Mouse (Mus musculus): ENCODE results near the gene Hs3st6. TPM values are rescaled to one million over a fixed set of nuclear protein-coding genes. Genes with fewer than 3 reads are reported as not detected.

Hs3st6 gene
- total RNA-seq, 1 experiment: 1.6 TPM

GRCm38 (mm10) chr17:24727618-24728017 lies 25.2 kb upstream of the Hs3st6 start, which contains the start of gene Rpl3l:
Gene Rpl3l (plus strand): TSS chr17:24727820.
- 0 out of 2 replicates have a peak, but pooled peaks cover under 1% of the 10 kb centered on the region for H3K36me3 ChIP-seq (ENCODE audit: control insufficient read depth, insufficient read depth, low read length, poor library complexity, severe bottlenecking)
- no peak for TF ChIP-seq ZC3H11A (IDR thresholded peaks at IDR 0.05; ENCODE audit: borderline replicate concordance, low read depth, low read length)
- no peak for TF ChIP-seq HCFC1 (IDR thresholded peaks at IDR 0.05; ENCODE audit: borderline replicate concordance, insufficient read depth, low read length)
- no peak for TF ChIP-seq CHD2 (IDR thresholded peaks at IDR 0.05; ENCODE audit: low read depth, low read length)
- no peak for TF ChIP-seq MAFK (IDR thresholded peaks at IDR 0.05; ENCODE audit: insufficient read depth, low read depth, low read length)
- TF ChIP-seq ZNF384 (IDR thresholded peaks at IDR 0.05; ENCODE audit: low read depth, low read length): no peak
- H3K9ac ChIP-seq (ENCODE audit: insufficient read depth, low read depth, low read length, poor library complexity, severe bottlenecking): peak within 1 kb of the TSS; percentile 29; the same call in 1 of the 2 replicates
- H3K27ac ChIP-seq (ENCODE audit: insufficient read depth, low read depth, low read length, poor library complexity, severe bottlenecking): no peak within 1 kb of the TSS
- peak within 1 kb of the TSS in 1 of 2 experiments; percentile 40; a peak in 1 of 4 replicates for H3K4me3 ChIP-seq (ENCODE audit: insufficient read depth in 1 of 2, low read depth in 1 of 2, low read length in 2 of 2, poor library complexity in 1 of 2, severe bottlenecking in 1 of 2)
- H3K9me3 ChIP-seq (ENCODE audit: control insufficient read depth, insufficient read depth, low read depth, low read length): no peaks in the 10 kb centered on the region
- DNase-seq (ENCODE audit: low read depth, low spot score): no peak
- in situ Hi-C loops (cut with MboI; ENCODE audit: low sequenced_read_pairs in 2 of 2, unreplicated experiment in 2 of 2): no loop called here
- H3K4me1 ChIP-seq (ENCODE audit: control insufficient read depth in 2 of 2, insufficient read depth in 2 of 2, low read length in 2 of 2, poor library complexity in 1 of 2): peaks cover 0 to 8% of the 10 kb centered on the region in 2 experiments; a peak in 1 of 4 replicates

GRCm38 (mm10) chr17:24728184-24728583 lies 24.6 kb upstream of the Hs3st6 start:
- no peaks in the 10 kb centered on the region for H3K36me3 ChIP-seq (ENCODE audit: control insufficient read depth, insufficient read depth, low read length, poor library complexity, severe bottlenecking)
- peak overlapping the region in 1 of 2 experiments; percentile 40; a peak in 1 of 4 replicates for H3K4me3 ChIP-seq (ENCODE audit: insufficient read depth in 1 of 2, low read depth in 1 of 2, low read length in 2 of 2, poor library complexity in 1 of 2, severe bottlenecking in 1 of 2)
- H3K4me1 ChIP-seq (ENCODE audit: control insufficient read depth in 2 of 2, insufficient read depth in 2 of 2, low read length in 2 of 2, poor library complexity in 1 of 2): peaks cover 1 to 8% of the 10 kb centered on the region in 2 experiments; a peak in 1 of 4 replicates
- H3K9ac ChIP-seq (ENCODE audit: insufficient read depth, low read depth, low read length, poor library complexity, severe bottlenecking): peak overlapping the region; percentile 29; the same call in 1 of the 2 replicates
- DNase-seq (ENCODE audit: low read depth, low spot score): no peak
- in situ Hi-C loops (cut with MboI; ENCODE audit: low sequenced_read_pairs in 2 of 2, unreplicated experiment in 2 of 2): no loop called here
- no peak overlapping the region for H3K27ac ChIP-seq (ENCODE audit: insufficient read depth, low read depth, low read length, poor library complexity, severe bottlenecking)
- TF ChIP-seq HCFC1 (IDR thresholded peaks at IDR 0.05; ENCODE audit: borderline replicate concordance, insufficient read depth, low read length) (no peak), CHD2 (IDR thresholded peaks at IDR 0.05; ENCODE audit: low read depth, low read length) (no peak), MAFK (IDR thresholded peaks at IDR 0.05; ENCODE audit: insufficient read depth, low read depth, low read length) (no peak), ZC3H11A (IDR thresholded peaks at IDR 0.05; ENCODE audit: borderline replicate concordance, low read depth, low read length) (no peak), ZNF384 (IDR thresholded peaks at IDR 0.05; ENCODE audit: low read depth, low read length) (no peak)
- H3K9me3 ChIP-seq (ENCODE audit: control insufficient read depth, insufficient read depth, low read depth, low read length): no peaks in the 10 kb centered on the region

GRCm38 (mm10) chr17:24729067-24729466 lies 23.7 kb upstream of the Hs3st6 start:
- no peaks in the 10 kb centered on the region for H3K9me3 ChIP-seq (ENCODE audit: control insufficient read depth, insufficient read depth, low read depth, low read length)
- no peak overlapping the region for H3K9ac ChIP-seq (ENCODE audit: insufficient read depth, low read depth, low read length, poor library complexity, severe bottlenecking)
- no peak for DNase-seq (ENCODE audit: low read depth, low spot score)
- H3K4me3 ChIP-seq (ENCODE audit: insufficient read depth in 1 of 2, low read depth in 1 of 2, low read length in 2 of 2, poor library complexity in 1 of 2, severe bottlenecking in 1 of 2): no peak overlapping the region
- in situ Hi-C loops (cut with MboI; ENCODE audit: low sequenced_read_pairs in 2 of 2, unreplicated experiment in 2 of 2): no loop called here
- TF ChIP-seq MAFK (IDR thresholded peaks at IDR 0.05; ENCODE audit: insufficient read depth, low read depth, low read length): no peak
- TF ChIP-seq CHD2 (IDR thresholded peaks at IDR 0.05; ENCODE audit: low read depth, low read length): no peak
- no peak for TF ChIP-seq HCFC1 (IDR thresholded peaks at IDR 0.05; ENCODE audit: borderline replicate concordance, insufficient read depth, low read length)
- TF ChIP-seq ZC3H11A (IDR thresholded peaks at IDR 0.05; ENCODE audit: borderline replicate concordance, low read depth, low read length): no peak
- no peaks in the 10 kb centered on the region for H3K36me3 ChIP-seq (ENCODE audit: control insufficient read depth, insufficient read depth, low read length, poor library complexity, severe bottlenecking)
- no peak overlapping the region for H3K27ac ChIP-seq (ENCODE audit: insufficient read depth, low read depth, low read length, poor library complexity, severe bottlenecking)
- peaks cover 1 to 10% of the 10 kb centered on the region in 2 experiments; a peak in 1 of 4 replicates for H3K4me1 ChIP-seq (ENCODE audit: control insufficient read depth in 2 of 2, insufficient read depth in 2 of 2, low read length in 2 of 2, poor library complexity in 1 of 2)

- DNase-seq (ENCODE audit: low read depth, low spot score): no peak
- no peak overlapping the region for H3K4me3 ChIP-seq (ENCODE audit: insufficient read depth in 1 of 2, low read depth in 1 of 2, low read length in 2 of 2, poor library complexity in 1 of 2, severe bottlenecking in 1 of 2)
- H3K27ac ChIP-seq (ENCODE audit: insufficient read depth, low read depth, low read length, poor library complexity, severe bottlenecking): no peak overlapping the region
- H3K4me1 ChIP-seq (ENCODE audit: control insufficient read depth in 2 of 2, insufficient read depth in 2 of 2, low read length in 2 of 2, poor library complexity in 1 of 2): peaks cover 1 to 13% of the 10 kb centered on the region in 2 experiments; a peak in 2 of 4 replicates
- no peak overlapping the region for H3K9ac ChIP-seq (ENCODE audit: insufficient read depth, low read depth, low read length, poor library complexity, severe bottlenecking)
- H3K36me3 ChIP-seq (ENCODE audit: control insufficient read depth, insufficient read depth, low read length, poor library complexity, severe bottlenecking): no peaks in the 10 kb centered on the region
- H3K9me3 ChIP-seq (ENCODE audit: control insufficient read depth, insufficient read depth, low read depth, low read length): no peaks in the 10 kb centered on the region
- in situ Hi-C loops (cut with MboI; ENCODE audit: low sequenced_read_pairs in 2 of 2, unreplicated experiment in 2 of 2): no loop called here
- no peak for TF ChIP-seq MAFK (IDR thresholded peaks at IDR 0.05; ENCODE audit: insufficient read depth, low read depth, low read length)
Observed at GRCm38 (mm10) chr17:24730787-24731186, 22.0 kb upstream of the Hs3st6 start.

Measured in ES-E14 (cell line).